Mouse (Mus musculus): Measurements from ENCODE around the gene Trmt44.

DNA sequence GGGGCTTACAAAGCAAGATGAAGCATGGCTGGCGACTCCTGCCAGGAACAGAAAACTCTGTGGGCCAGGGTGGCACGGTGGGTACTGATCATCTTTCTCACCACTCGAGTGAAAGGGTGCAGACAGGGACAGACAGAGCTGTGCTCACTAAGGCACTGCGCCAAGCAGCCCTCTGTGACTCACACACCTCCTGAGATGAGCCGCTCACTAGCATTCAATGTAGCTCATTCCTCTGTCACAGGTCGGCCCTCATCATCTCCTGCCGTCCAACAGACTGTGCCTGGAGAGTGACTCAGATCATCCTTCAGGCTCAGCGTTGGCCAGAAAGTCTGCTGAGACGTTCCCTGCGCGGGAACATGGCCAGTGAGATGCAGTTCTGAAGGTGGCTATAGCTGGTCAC, 58.1 kb downstream of the Trmt44 start:
- no peak for TF ChIP-seq POLR2A (IDR thresholded peaks at IDR 0.05; ENCODE audit: insufficient read depth, low read length)
- no peak for TF ChIP-seq CTCF (IDR thresholded peaks at IDR 0.05; ENCODE audit: low read depth, low read length)

Measured in ES-Bruce4 (cell line).